Mouse (Mus musculus) gastrocnemius, adult 18-20 months (tissue): ENCODE measurements around the gene Tfpi. TPM values are rescaled to one million over a fixed set of nuclear protein-coding genes. Genes with fewer than 3 reads are reported as not detected.
A peak's percentile ranks its signal among the peaks of the same experiment; 100 is the strongest.

ENCODE experiments used
- DNase-seq: peaks from one replicate; pipeline ENCODE4 v3.0.0; 2021; ENCODE audit warnings: low spot score
- total RNA-seq, 2 experiments: library from RNA; stranded (reverse); gene quantifications; 2 replicates each; pipeline ENCODE4 v1.2.3; 2021

Tfpi gene
- total RNA-seq, 2 experiments from 2014 or later: 2.2 to 2.9 TPM

DNA sequence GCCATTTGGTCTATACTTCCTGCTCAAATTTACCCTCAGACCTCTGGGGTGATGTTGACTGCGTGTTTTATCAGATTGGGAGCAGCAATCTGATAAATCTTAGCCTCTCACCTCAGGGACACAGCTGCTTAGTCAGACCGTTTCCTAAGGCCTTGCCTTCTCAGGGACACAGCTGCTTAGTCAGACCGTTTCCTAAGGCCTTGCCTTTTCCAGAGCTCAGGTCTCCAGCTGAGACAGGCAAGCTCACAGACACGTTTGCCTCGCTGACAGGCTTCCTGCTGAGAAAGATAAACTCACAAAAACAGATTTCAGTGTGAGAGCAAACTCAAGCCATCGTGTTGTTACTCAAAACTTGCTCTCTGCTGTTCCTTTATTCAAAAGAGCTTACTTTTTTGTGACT, 1.9 kb downstream of the Tfpi start:
- DNase-seq: no peak

GRCm38 (mm10) chr2:84473941-84474530, 2.5 kb downstream of the Tfpi start:
- DNase-seq: no peak

- no peak for DNase-seq
Observed at GRCm38 (mm10) chr2:84467391-84467790, 9.2 kb downstream of the Tfpi start.

GRCm38 (mm10) chr2:84464956-84465355, 11.6 kb downstream of the Tfpi start:
- no peak for DNase-seq

- no peak for DNase-seq
Observed at GRCm38 (mm10) chr2:84462411-84462810, 14.2 kb downstream of the Tfpi start.

GRCm38 (mm10) chr2:84459651-84460177, 16.9 kb downstream of the Tfpi start:
- DNase-seq: peak; percentile 6

DNA sequence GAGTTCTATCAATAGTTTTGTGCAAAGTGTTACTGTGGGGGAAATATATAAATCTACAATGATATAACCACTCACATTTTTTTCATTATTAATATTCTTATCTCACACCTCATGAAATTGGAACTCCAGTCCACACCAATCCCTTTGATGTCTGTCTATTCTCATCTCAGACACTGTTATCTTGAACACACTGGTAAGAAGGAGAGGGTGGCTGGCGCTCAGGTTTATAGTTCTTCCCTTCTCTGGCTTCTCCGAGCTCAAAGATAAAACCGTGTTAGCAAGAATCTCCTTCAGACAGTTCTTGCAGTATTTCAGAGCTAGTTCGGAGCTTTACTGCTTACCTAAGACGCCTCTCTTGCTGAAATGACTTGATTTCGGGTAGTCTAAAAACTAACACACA, 19.4 kb downstream of the Tfpi start:
- no peak for DNase-seq

GRCm38 (mm10) chr2:84455236-84455799, 21.3 kb downstream of the Tfpi start:
- DNase-seq: peak; percentile 68

GRCm38 (mm10) chr2:84454551-84455235, 21.9 kb downstream of the Tfpi start:
- no peak for DNase-seq

GRCm38 (mm10) chr2:84454051-84454450, 22.5 kb downstream of the Tfpi start:
- peak; percentile 29 for DNase-seq

DNA sequence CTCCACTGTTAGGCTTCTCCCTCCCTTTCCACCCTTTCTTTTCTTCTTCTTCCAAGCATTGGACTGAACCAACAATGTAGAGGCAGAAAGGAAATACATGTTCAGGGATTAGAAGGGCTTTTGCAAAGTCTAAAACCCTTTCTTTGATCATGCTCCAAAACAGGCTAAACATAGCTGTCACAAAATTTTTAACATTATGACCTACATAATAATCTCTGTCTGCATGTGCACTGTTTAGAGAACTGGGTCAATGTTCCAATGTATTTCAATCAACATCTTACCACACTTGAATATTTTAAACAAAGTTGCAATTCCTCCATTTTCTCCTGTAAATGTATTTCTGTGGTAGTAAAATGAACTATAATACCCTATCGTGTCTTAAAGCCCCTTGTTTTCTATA, 31.1 kb downstream of the Tfpi start:
- DNase-seq: no peak

GRCm38 (mm10) chr2:84441940-84442339, 34.6 kb downstream of the Tfpi start:
- DNase-seq: no peak

DNA sequence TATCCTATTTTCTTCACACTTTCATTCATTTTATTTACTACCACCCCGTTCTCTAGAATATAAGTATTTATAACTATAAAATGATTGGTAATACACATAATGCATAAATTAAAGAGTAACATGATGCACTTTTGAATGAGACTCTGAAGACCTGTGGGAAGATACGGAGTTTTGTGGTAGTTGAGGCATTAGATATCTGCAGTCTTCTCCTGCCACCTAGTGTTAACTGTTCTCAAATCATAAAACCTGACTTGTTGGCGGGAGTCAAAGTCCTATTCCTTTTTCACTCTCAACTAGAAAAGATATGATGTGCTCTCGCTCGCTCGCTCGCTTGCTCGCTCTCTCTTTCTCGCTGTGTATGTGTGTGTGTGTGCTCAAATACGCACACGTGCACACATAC, 46.9 kb downstream of the Tfpi start:
- peak; percentile 60 for DNase-seq

- no peak for DNase-seq
Observed at GRCm38 (mm10) chr2:84428836-84429235, 47.7 kb downstream of the Tfpi start.

GRCm38 (mm10) chr2:84426531-84426930, 50.0 kb downstream of the Tfpi start:
- DNase-seq: no peak

GRCm38 (mm10) chr2:84425138-84425537, 51.4 kb downstream of the Tfpi start, which contains the start of gene Calcrl:
Gene Calcrl, minus strand, starts transcription at chr2:84425411.
- peak; percentile 82 for DNase-seq

- DNase-seq: no peak
Observed at GRCm38 (mm10) chr2:84416501-84416900, 60.1 kb downstream of the Tfpi start.

DNA sequence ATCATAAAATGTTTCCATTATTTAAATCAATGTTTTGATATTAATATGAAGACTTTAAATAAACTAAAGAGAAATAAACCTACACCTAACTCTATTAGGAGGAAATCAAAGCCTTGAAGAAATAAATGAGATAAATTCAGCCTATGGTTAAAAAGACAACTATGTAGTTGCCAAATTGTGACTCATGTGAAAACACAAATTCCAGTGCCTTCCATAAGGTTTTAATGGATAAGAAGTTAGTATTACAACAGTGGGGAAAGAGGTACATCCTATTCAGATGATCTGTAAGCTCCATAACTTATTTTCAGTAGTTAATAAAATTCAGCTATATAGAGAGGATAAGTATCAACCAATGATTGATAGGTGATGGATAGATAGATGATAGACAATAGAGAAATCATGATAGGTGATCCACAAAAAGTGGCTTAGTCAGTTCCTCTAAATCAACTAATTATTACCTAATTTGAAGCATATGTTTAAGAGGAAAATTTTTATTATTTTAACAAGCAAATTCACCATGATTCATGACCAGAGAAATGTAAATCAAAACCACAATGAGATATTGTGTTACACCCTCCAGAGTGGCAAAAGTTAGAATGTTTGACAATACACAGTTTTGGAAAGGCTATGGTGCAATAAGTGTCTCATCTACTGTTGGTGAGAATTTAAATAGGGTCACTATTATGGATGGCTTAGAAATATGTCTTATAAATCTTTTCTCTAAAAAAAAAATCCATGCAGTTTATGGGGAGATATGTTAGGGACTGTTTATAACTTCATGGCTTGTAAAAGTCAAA, 66.6 kb downstream of the Tfpi start:
- DNase-seq: no peak

GRCm38 (mm10) chr2:84404834-84405233, 71.7 kb downstream of the Tfpi start:
- no peak for DNase-seq

DNA sequence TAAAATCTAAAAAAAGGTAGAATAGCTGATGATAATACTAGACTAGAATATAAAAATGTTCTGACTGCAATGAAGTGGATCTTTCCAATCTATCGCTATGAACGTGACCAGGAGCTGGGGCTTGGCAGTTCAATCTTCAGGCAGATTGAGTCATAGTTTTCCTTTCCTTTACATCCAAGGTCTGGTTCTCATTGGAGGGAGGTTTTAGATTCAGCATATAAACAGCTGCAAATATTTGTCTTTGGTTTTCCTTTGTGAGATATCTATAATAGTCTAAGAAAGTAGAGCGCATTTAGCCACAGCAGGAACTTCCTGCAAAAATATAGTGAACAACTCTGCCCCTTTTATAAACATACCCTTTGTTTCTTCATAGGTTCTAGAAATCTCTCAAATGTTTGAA, 73.9 kb downstream of the Tfpi start:
- DNase-seq: no peak

DNA sequence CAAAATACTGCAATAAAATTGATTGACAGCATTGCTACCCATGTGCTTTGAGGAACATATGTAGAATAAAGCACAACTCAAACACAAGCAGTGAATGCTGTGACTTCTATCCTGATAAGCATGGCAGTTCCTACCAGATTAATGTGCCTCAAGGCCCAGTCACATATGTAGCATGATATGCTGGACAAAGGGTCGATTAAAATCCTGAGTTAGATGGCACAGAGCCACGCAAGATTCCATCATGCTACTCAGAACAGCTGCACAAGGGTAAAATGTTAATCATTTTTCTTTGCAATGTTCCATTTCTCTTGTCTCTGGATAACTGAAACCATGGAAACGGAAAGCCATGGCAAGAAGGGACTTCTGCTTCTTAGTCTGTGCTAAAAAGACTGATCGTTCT, 80.0 kb downstream of the Tfpi start:
- DNase-seq: no peak

DNA sequence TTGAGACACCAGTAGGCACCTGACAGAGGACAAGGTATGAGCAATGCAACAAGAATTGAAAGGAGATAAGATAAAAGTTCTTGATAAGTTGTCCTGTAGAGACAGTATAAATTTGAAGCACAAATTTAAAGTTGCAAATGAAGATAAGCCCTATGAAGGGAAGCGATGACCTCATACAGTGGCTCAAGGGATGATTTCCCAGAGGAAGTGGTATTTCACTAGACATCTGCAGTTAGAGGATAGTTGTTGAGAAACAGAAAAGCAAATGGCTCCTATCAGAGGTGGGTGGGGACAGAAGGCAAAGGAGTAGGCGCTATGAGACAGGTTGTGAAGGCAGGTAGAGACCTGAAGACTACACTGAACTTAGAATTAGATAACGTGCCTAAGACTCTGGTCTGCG, 83.3 kb downstream of the Tfpi start:
- no peak for DNase-seq
